Mouse (Mus musculus) lung, embryonic 14.5 days (tissue): ENCODE measurements around the gene Gm20388. TPM values are rescaled to one million over a fixed set of nuclear protein-coding genes. Genes with fewer than 3 reads are reported as not detected.

Experiments
- ATAC-seq: fragments of 200-750 bp; cut with Nextera tagmentation; 2 replicates; pipeline ENCODE4 v1.8.0; 2017; ENCODE audit warnings: mild to moderate bottlenecking, moderate TSS enrichment, moderate library complexity; ENCODE audit not compliant: insufficient read depth
- DNase-seq: peaks from one replicate; pipeline ENCODE4 v3.0.0-alpha.2; 2015
- H3K27ac ChIP-seq: fragments of 300-500 bp; sonication (generic); 2 replicates; pipeline ENCODE4 v1.5.1; 2014; ENCODE audit warnings: low read depth, mild to moderate bottlenecking, moderate library complexity
- H3K27me3 ChIP-seq: fragments of 300-500 bp; sonication (generic); 2 replicates; pipeline ENCODE4 v1.6.1; 2014; ENCODE audit warnings: low read length, control low read depth; ENCODE audit not compliant: insufficient read depth
- H3K36me3 ChIP-seq: fragments of 300-500 bp; sonication (generic); 2 replicates; pipeline ENCODE4 v1.6.1; 2014; ENCODE audit warnings: control low read depth; ENCODE audit not compliant: insufficient read depth
- H3K4me1 ChIP-seq: fragments of 300-500 bp; sonication (generic); 2 replicates; pipeline ENCODE4 v1.6.1; 2014; ENCODE audit warnings: antibody characterized with exemption, control low read depth; ENCODE audit not compliant: insufficient read depth
- H3K4me2 ChIP-seq: fragments of 300-500 bp; sonication (generic); 2 replicates; pipeline ENCODE4 v1.6.1; 2014; ENCODE audit warnings: mild to moderate bottlenecking
- H3K4me3 ChIP-seq: fragments of 300-500 bp; sonication (generic); 2 replicates; pipeline ENCODE4 v1.5.1; 2014; ENCODE audit warnings: low read depth, low read length
- H3K9ac ChIP-seq: fragments of 300-500 bp; sonication (generic); 2 replicates; pipeline ENCODE4 v1.6.1; 2014
- H3K9me3 ChIP-seq: fragments of 300-500 bp; sonication (generic); 2 replicates; pipeline ENCODE4 v1.6.1; 2016; ENCODE audit warnings: low read depth, low read length, control low read depth
- CTCF ChIP-seq: IDR thresholded peaks from 2 replicates; pipeline ENCODE4 v1.5.1; 2016; ENCODE audit warnings: antibody characterized with exemption, low read depth
- WGBS: fragments of 180-500 bp; shearing (Covaris S2); extraction: QIAGEN DNeasy Blood & Tissue Kit; methylation state at CpG from one replicate; pipeline ENCODE4 v1.1.7; 2014; 5-methylcytosine and 5-hydroxymethylcytosine counted together
- polyA plus RNA-seq: library from polyadenylated mRNA; unstranded; fragments of >200 nt; fragmentation: Nextera tagmentation; extraction: Ambion mirVana; gene quantifications from 2 replicates; pipeline ENCODE4 v1.2.1, GENCODE M21; 2014

Gm20388 gene
- polyA plus RNA-seq, 1 experiment from 2014 or later, result not detected

GRCm38 (mm10) chr8:121393111-121393510 is 1482.5 kb downstream of the Gm20388 start:
- WGBS, result 5% methylated on average over 9 of the region's 9 CpGs

GRCm38 (mm10) chr8:121394686-121395085 is 1484.0 kb downstream of the Gm20388 start:
- H3K36me3 ChIP-seq, result no peaks in the 10 kb centered on the region
- DNase-seq, result no peak
- TF ChIP-seq CTCF, result no peak
- peaks cover 63% of the 10 kb centered on the region for H3K27me3 ChIP-seq
- no peaks in the 10 kb centered on the region for H3K9me3 ChIP-seq
- H3K4me2 ChIP-seq, result no peak overlapping the region
- no peak for ATAC-seq
- H3K9ac ChIP-seq, result no peak overlapping the region
- H3K27ac ChIP-seq, result no peak overlapping the region
- WGBS, result 45% methylated on average over 5 of the region's 5 CpGs
- H3K4me1 ChIP-seq, result peaks cover 16% of the 10 kb centered on the region
- H3K4me3 ChIP-seq, result no peak overlapping the region

More at GRCm38 (mm10) chr8:121393111-121393510, 1482.5 kb downstream of the Gm20388 start:
- H3K27me3 ChIP-seq, result peaks cover 64% of the 10 kb centered on the region
- H3K36me3 ChIP-seq, result no peaks in the 10 kb centered on the region
- peaks cover 16% of the 10 kb centered on the region for H3K4me1 ChIP-seq
- H3K27ac ChIP-seq, result no peak overlapping the region
- DNase-seq (peak; percentile 82), ATAC-seq (peak; percentile 39; the same call in 1 of the 2 replicates)
- no peak overlapping the region for H3K4me2 ChIP-seq
- H3K9ac ChIP-seq, result no peak overlapping the region
- no peaks in the 10 kb centered on the region for H3K9me3 ChIP-seq
- peak; percentile 79 for TF ChIP-seq CTCF
- H3K4me3 ChIP-seq, result no peak overlapping the region

GRCm38 (mm10) chr8:121395316-121395715 is 1484.7 kb downstream of the Gm20388 start:
- no peak overlapping the region for H3K27ac ChIP-seq
- H3K4me3 ChIP-seq, result no peak overlapping the region
- H3K27me3 ChIP-seq, result peaks cover 57% of the 10 kb centered on the region
- ATAC-seq (no peak), DNase-seq (peak; percentile 36)
- H3K36me3 ChIP-seq, result no peaks in the 10 kb centered on the region
- no peak for TF ChIP-seq CTCF
- no peak overlapping the region for H3K4me2 ChIP-seq
- WGBS, result 36% methylated on average over 11 of the region's 11 CpGs
- H3K9ac ChIP-seq, result no peak overlapping the region
- H3K9me3 ChIP-seq, result no peaks in the 10 kb centered on the region
- peaks cover 16% of the 10 kb centered on the region for H3K4me1 ChIP-seq

GRCm38 (mm10) chr8:121396151-121396550 is 1485.5 kb downstream of the Gm20388 start:
- DNase-seq (peak; percentile 45), ATAC-seq (peak; percentile 32; the same call in 1 of the 2 replicates)
- no peak overlapping the region for H3K27ac ChIP-seq
- no peak overlapping the region for H3K4me3 ChIP-seq
- H3K4me2 ChIP-seq, result no peak overlapping the region
- no peaks in the 10 kb centered on the region for H3K9me3 ChIP-seq
- H3K4me1 ChIP-seq, result peaks cover 13% of the 10 kb centered on the region
- no peak for TF ChIP-seq CTCF
- H3K27me3 ChIP-seq, result peaks cover 55% of the 10 kb centered on the region
- 16% methylated on average over 11 of the region's 11 CpGs for WGBS
- no peak overlapping the region for H3K9ac ChIP-seq
- H3K36me3 ChIP-seq, result no peaks in the 10 kb centered on the region

- Histone ChIP-seq H3K27ac (no peak overlapping the region), H3K4me3 (no peak overlapping the region), H3K4me2 (no peak overlapping the region), H3K9ac (no peak overlapping the region), H3K4me1 (peaks cover 6% of the 10 kb centered on the region; the same call in 1 of the 2 replicates), H3K27me3 (peaks cover 46% of the 10 kb centered on the region), H3K9me3 (no peaks in the 10 kb centered on the region), H3K36me3 (no peaks in the 10 kb centered on the region)
- no peak for ATAC-seq
- no peak for TF ChIP-seq CTCF
- no peak for DNase-seq
- WGBS, result 63% methylated on average over 10 of the region's 10 CpGs
Measured at GRCm38 (mm10) chr8:121397201-121397698, 1486.6 kb downstream of the Gm20388 start.

- TF ChIP-seq CTCF, result no peak
- H3K4me3 ChIP-seq, result no peak overlapping the region
- H3K9me3 ChIP-seq, result no peaks in the 10 kb centered on the region
- no peak overlapping the region for H3K9ac ChIP-seq
- ATAC-seq (no peak), DNase-seq (no peak)
- no peak overlapping the region for H3K4me2 ChIP-seq
- H3K27me3 ChIP-seq, result peaks cover 38% of the 10 kb centered on the region
- peaks cover 6% of the 10 kb centered on the region; the same call in 1 of the 2 replicates for H3K4me1 ChIP-seq
- 50% methylated on average over 6 of the region's 6 CpGs for WGBS
- no peak overlapping the region for H3K27ac ChIP-seq
- H3K36me3 ChIP-seq, result no peaks in the 10 kb centered on the region
Measured at GRCm38 (mm10) chr8:121398081-121398480, 1487.4 kb downstream of the Gm20388 start.

- 90% methylated on average over 20 of the region's 20 CpGs for WGBS
- H3K27ac ChIP-seq, result no peak overlapping the region
- H3K4me2 ChIP-seq, result no peak overlapping the region
Measured at GRCm38 (mm10) chr8:121398724-121399123, 1488.1 kb downstream of the Gm20388 start.

More at GRCm38 (mm10) chr8:121398724-121399123, 1488.1 kb downstream of the Gm20388 start:
- ATAC-seq (no peak), DNase-seq (no peak)
- Histone ChIP-seq H3K4me3 (no peak overlapping the region), H3K4me1 (peaks cover 6% of the 10 kb centered on the region; the same call in 1 of the 2 replicates), H3K9ac (no peak overlapping the region), H3K9me3 (no peaks in the 10 kb centered on the region), H3K36me3 (no peaks in the 10 kb centered on the region), H3K27me3 (peaks cover 31% of the 10 kb centered on the region)
- no peak for TF ChIP-seq CTCF
